Mouse (Mus musculus) liver, adult (tissue): ENCODE data around the gene Errfi1.

Source experiments
- GATA4 ChIP-seq: IDR thresholded peaks from 2 replicates; pipeline ENCODE4 v1.6.1; 2014; ENCODE audit warnings: mild to moderate bottlenecking, low read length; ENCODE audit not compliant: insufficient replicate concordance

The Errfi1 gene

GRCm38 (mm10) chr4:150853680-150854461 lies at the start of gene Errfi1:
Gene Errfi1, plus strand, starts transcription at chr4:150853919.
- TF ChIP-seq GATA4: no peak

GRCm38 (mm10) chr4:150804204-150804603 lies 49.5 kb upstream of the Errfi1 start:
- TF ChIP-seq GATA4: no peak

GRCm38 (mm10) chr4:150807727-150808470 lies 45.8 kb upstream of the Errfi1 start:
- TF ChIP-seq GATA4: peak; percentile 95; the same call in 1 of the 2 replicates

- no peak for TF ChIP-seq GATA4
Observed at GRCm38 (mm10) chr4:150808471-150808847, 45.3 kb upstream of the Errfi1 start.

- TF ChIP-seq GATA4: no peak
Observed at GRCm38 (mm10) chr4:150809323-150809722, 44.4 kb upstream of the Errfi1 start.

GRCm38 (mm10) chr4:150815144-150815543 lies 38.6 kb upstream of the Errfi1 start:
- TF ChIP-seq GATA4: no peak

GRCm38 (mm10) chr4:150816414-150816951 lies 37.2 kb upstream of the Errfi1 start:
- no peak for TF ChIP-seq GATA4

GRCm38 (mm10) chr4:150819126-150819910 lies 34.4 kb upstream of the Errfi1 start:
- TF ChIP-seq GATA4: no peak

- TF ChIP-seq GATA4: no peak
Observed at GRCm38 (mm10) chr4:150821381-150821780, 32.3 kb upstream of the Errfi1 start.

GRCm38 (mm10) chr4:150822624-150823023 lies 31.1 kb upstream of the Errfi1 start:
- no peak for TF ChIP-seq GATA4

GRCm38 (mm10) chr4:150823614-150824480 lies 29.9 kb upstream of the Errfi1 start:
- no peak for TF ChIP-seq GATA4

- TF ChIP-seq GATA4: no peak; the same call in 1 of the 2 replicates
Observed at GRCm38 (mm10) chr4:150824877-150825276, 28.8 kb upstream of the Errfi1 start.

GRCm38 (mm10) chr4:150825531-150825930 lies 28.2 kb upstream of the Errfi1 start:
- no peak for TF ChIP-seq GATA4

- no peak for TF ChIP-seq GATA4
Observed at GRCm38 (mm10) chr4:150831321-150831720, 22.4 kb upstream of the Errfi1 start.
